In the genomic region with DNA sequence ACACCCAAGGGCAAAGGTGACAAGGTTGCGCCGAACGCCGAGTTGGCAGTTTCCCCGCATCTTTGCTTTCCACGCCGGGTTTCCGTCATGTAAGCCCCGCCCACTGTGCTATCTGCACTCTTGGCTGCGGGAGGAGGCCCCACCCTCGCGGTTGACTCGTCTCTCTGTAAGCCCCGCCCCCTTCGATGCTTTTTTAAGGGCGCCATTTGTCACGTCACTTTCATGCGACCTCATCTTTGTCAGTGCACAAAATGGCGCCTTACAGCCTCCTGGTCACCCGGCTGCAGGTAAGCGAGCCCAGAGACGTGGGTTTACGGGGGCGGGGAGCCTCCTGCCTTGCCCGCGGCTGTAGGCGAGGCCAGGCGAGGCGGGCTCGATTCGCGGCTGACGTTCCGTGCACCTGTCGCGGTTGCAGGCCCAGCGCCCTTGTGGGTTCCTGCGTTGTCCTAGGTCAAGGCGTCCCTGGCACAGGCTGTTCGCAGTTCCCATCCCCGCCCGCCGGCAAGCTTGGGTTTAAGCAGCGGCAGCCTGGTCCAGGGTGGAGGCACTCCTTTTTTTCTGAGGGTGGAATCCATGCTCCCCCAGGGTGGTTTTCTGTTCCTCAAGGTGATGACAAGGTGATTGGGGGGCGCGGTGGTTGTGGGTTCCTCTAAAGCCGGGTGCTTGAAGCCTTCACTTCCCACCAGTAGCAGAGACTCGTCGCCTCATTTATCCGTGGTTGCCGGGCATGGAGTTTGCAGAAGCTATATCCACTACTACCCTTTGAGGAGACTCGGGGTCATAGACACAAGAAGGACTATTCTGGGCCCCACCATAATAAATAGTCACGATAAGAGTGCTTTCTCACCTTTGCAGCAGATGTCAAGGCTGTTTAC, we compare ENCODE assay signal across 8 mouse cellular contexts. TPM values are rescaled to one million over a fixed set of nuclear protein-coding genes. Genes with fewer than 3 reads are reported as not detected.
DNase-seq lines count a peak whose midpoint lies in the region; ATAC-seq and TF ChIP-seq lines count a peak whose summit lies in the region.

A gene (plus strand): TSS at position 48 of the 875 bp plus-strand sequence.

- TF ChIP-seq EP300 in lung, postnatal 0 days (IDR thresholded peaks at IDR 0.05): no peak

- peak; percentile 92 for DNase-seq in MEL-GATA-1-ER (ENCODE audit: extremely low read depth, low read depth)
- DNase-seq in cerebellum, adult 8-10 months: peak; percentile 99
- DNase-seq in forelimb bud, embryonic 11.5 days (ENCODE audit: low read depth, low spot score): peak; percentile 98
- peak; percentile 99 for DNase-seq in layer of hippocampus, adult 9-11 months
- peak; percentile 99 for DNase-seq in lung, postnatal 0 days (ENCODE audit: low spot score)
- peak; percentile 100 for DNase-seq in ovary, postnatal 14 days (ENCODE audit: low spot score)
- DNase-seq in thymus, postnatal 14 days: peak; percentile 99

- peak within 1 kb of the TSS; percentile 76 for H3K9ac ChIP-seq in lung, postnatal 0 days (replicated peaks; ENCODE audit: low read depth)

- H3K4me3 ChIP-seq in lung, postnatal 0 days (ENCODE audit: low read depth, low read length): peak within 1 kb of the TSS; percentile 86

- H3K27me3 ChIP-seq in lung, postnatal 0 days (replicated peaks; ENCODE audit: insufficient read depth, low read length): no peaks in the 10 kb centered on the region

- ATAC-seq in hematopoietic stem cell, adult 5-6 weeks (replicated peaks in 1 of 2; ENCODE audit: insufficient read depth in 1 of 2, low FRiP score in 2 of 2, low TSS enrichment in 1 of 2, low read depth in 1 of 2, poor library complexity in 2 of 2, severe bottlenecking in 2 of 2): peak; percentile 89 to 95
- peak; percentile 92 for ATAC-seq in lung, postnatal 0 days

- H3K4me2 ChIP-seq in lung, postnatal 0 days (replicated peaks; ENCODE audit: low read depth, low read length): peak within 1 kb of the TSS; percentile 89

- H3K9me3 ChIP-seq in lung, postnatal 0 days (ENCODE audit: low read length): no peaks in the 10 kb centered on the region

- peaks cover 9% of the 10 kb centered on the region; the same call in 1 of the 2 replicates for H3K4me1 ChIP-seq in lung, postnatal 0 days (ENCODE audit: insufficient read depth, low read depth, low read length)

- peaks cover 23% of the 10 kb centered on the region for H3K36me3 ChIP-seq in lung, postnatal 0 days (ENCODE audit: insufficient read depth, low read length)

- WGBS in lung, postnatal 0 days: under 1% methylated on average over 53 of the region's 53 CpGs

- no peak for TF ChIP-seq CTCF in lung, postnatal 0 days (IDR thresholded peaks at IDR 0.05)

- peak within 1 kb of the TSS; percentile 97 for H3K27ac ChIP-seq in lung, postnatal 0 days (ENCODE audit: low read length)

RNA-seq across cellular contexts. Expression of the gene that starts here (rescaled TPM):
- 98.4 and 130 TPM in 2 replicates for total RNA-seq in hematopoietic stem cell, adult 5-6 weeks (2017)
- 89.2 and 90.8 TPM in 2 replicates for polyA plus RNA-seq in lung, postnatal 0 days (2015; fragmentation: Nextera tagmentation; extraction: Ambion mirVana)

Comparison
In these comparisons a context has a peak if more than half of its experiments do, and no peak if none do; other contexts are left out.
1. Peak in every context shown above with its lines: DNase-seq, ATAC-seq, H3K4me3 ChIP-seq and H3K27ac ChIP-seq.